Mouse (Mus musculus): ENCODE results near the gene Anxa6.

DNA sequence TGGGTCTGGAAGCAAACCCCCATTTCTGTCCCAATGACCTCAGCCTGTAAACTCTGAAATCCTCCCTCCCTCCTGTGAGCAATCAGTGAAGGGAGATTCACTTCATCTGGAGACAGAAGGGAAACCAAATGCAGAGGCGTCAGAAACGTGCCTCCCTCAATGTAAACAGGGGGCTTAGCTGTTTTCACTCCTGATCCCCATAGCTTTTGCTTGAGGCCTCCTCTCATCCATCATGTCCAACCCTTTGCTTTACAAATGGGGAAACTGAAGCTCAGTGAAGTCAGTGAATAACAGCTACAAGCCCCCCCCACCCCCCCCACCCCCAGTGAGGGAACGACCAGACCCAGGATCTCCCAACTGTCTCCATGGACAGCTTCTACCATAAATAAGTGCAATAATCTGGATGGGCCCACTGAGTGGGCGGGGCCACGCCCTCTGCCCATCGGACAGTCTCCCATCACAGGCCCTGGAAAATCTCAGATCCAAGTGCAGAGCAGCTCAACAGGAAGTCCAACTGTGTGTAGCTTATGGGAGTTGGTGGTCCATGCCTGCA is 55.8 kb downstream of the Anxa6 start:
- no peak for TF ChIP-seq FLI1 (IDR thresholded peaks at IDR 0.05; ENCODE audit: low read length)
- TF ChIP-seq GATA1 (IDR thresholded peaks at IDR 0.05; ENCODE audit: borderline replicate concordance, low read length) = no peak

Data from megakaryocyte, embryonic 14.5 days (primary cell).